In genomic region chr19:43724194-43724593, GRCm38 (mm10) we compare ENCODE assay signal across 12 mouse cellular contexts.
"Had no signal": no experiment of that assay in that cellular context is flagged by ENCODE, and none has a peak within 500 bp of the region (broad histone marks: within the 10 kb centered on the region; RNA-seq: fewer than 3 reads in every experiment).

No protein-coding gene starts in this region.

- DNase-seq: left cerebral cortex, postnatal 4 days; liver; liver, embryonic 13.5 days; liver, postnatal 0 days; lung, adult 18-20 months; lung, adult 2 months; lung, embryonic 14.5 days; lung, postnatal 10 days; lung, postnatal 14 days; lung, postnatal 36 days; lung, postnatal 4 days; midbrain, embryonic 14.5 days had no signal
